Mouse (Mus musculus) olfactory bulb, adult 2 months (tissue): Measurements from ENCODE around the gene Cideb. TPM values are rescaled to one million over a fixed set of nuclear protein-coding genes. Genes with fewer than 3 reads are reported as not detected.

Source experiments
- H3K27ac ChIP-seq: fragments of 200-500 bp; 2 replicates; pipeline ENCODE4 v1.5.1; 2012; ENCODE audit warnings: low read depth, low read length; ENCODE audit not compliant: insufficient read depth
- H3K4me1 ChIP-seq: fragments of 200-500 bp; 2 replicates; pipeline ENCODE4 v1.6.1; 2012; ENCODE audit warnings: low read length; ENCODE audit not compliant: control insufficient read depth, insufficient read depth
- H3K4me3 ChIP-seq: fragments of 200-500 bp; 2 replicates; pipeline ENCODE4 v1.5.1; 2012; ENCODE audit warnings: mild to moderate bottlenecking, low read depth, low read length, moderate library complexity; ENCODE audit not compliant: insufficient read depth
- CTCF ChIP-seq: fragments of 200-500 bp; IDR thresholded peaks from 2 replicates; pipeline ENCODE4 v1.5.1; 2012; ENCODE audit warnings: low read depth, mild to moderate bottlenecking, low read length, moderate library complexity; ENCODE audit not compliant: insufficient read depth
- POLR2A ChIP-seq: fragments of 200-500 bp; IDR thresholded peaks from 2 replicates; pipeline ENCODE4 v1.6.1; 2012; ENCODE audit warnings: mild to moderate bottlenecking, low read depth, low read length, moderate library complexity; ENCODE audit not compliant: insufficient read depth
- WGBS: fragments of 180-500 bp; shearing (Covaris S2); methylation state at CpG from one replicate; pipeline ENCODE4 v1.1.7; 2018; 5-methylcytosine and 5-hydroxymethylcytosine counted together
- polyA plus RNA-seq: library from polyadenylated mRNA; stranded (reverse); fragments of >200 nt; gene quantifications from 2 replicates; pipeline ENCODE4 v1.2.4, GENCODE M21; 2012; ENCODE audit warnings: low replicate concordance; ENCODE audit not compliant: missing spikeins, insufficient read depth, insufficient read length

The Cideb gene
- polyA plus RNA-seq, 1 experiment = not detected

DNA sequence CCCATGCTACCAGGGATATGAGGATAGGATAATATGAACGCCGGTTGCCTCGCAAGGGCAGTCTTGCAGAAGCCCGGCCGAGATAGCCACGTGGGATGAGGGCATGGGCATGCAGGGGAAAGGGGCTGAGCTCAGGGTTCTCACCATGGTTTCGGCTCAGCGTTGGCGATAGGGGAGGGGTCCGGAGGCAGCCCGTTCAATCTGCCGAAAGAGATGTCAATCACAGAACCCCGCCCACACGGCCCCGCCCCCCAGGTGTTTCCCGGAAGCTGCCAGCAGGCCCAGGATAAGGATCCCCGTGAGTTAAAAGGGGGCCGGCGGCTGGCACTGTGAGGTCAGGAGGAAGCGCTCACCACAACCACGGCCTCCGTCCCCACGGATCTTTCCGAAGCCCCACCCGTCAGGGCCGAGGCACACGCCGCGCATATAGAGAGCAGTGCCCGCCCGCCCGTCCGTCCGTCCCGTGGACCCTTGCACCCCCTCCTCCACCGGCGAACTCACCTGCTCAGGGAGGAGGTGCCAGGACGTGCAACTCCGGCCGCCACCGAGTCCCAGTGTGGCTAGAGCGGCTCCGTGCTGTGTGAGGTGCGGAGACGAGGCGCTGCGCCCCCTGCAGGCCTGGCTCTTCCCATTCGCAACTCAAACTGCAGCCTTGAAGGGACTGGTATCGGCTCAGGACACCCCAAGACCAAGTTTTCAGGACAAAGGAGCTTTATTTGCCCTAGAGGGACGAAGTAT is 36.4 kb downstream of the Cideb start, which contains the start of gene Rabggta:
Gene Rabggta (minus strand): TSS at position 564 of the 738 bp plus-strand sequence.
- peak within 1 kb of the TSS; percentile 4; the same call in 1 of the 2 replicates for H3K27ac ChIP-seq
- H3K4me3 ChIP-seq = peak within 1 kb of the TSS; percentile 78
- WGBS = under 1% methylated on average over 50 of the region's 50 CpGs
- TF ChIP-seq CTCF = peak; percentile 95
- TF ChIP-seq POLR2A = 0 out of 2 replicates have a peak, but pooled peaks have one; percentile 13
- peaks cover 10% of the 10 kb centered on the region for H3K4me1 ChIP-seq

DNA sequence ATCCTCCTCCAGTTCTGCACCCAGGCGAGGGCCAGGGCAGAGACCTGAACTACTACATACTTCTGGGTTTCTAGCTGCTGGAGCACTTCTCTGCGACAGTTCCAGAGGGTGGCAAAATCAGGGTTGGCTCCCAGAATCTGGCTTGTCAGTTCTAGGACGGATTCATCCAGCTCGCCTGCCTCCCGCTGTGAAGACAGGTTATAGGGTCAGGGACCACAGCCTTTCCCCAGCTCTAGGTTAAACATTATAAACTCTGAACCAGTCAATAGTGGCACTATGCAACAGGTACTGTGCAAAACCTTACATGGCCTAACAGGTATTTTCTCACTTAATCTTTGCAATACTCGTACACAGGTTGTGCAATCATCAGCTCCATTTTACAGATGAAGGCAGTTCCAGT is 37.2 kb downstream of the Cideb start:
- WGBS = 83% methylated on average over 6 of the region's 6 CpGs
- no peak overlapping the region for H3K27ac ChIP-seq

DNA sequence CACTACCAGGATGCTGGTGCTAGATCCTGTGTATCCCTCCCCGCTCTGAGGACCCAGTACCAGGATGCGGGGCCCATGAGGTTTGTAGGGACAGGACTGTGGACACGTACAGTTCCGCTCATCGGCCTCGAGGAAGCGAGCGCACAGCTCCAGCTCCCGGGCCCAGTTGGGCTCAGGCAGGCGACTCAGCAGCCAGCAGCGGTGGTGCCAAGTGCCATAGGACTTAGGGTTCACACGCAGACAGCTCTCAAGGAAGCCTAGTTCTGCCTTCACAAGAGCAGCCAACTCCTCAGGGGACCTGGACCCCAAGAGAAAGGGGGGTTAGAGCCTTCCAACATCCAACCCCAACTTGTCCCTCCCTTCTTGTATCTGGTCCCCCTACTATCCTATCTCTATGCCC is 37.6 kb downstream of the Cideb start:
- no peak overlapping the region for H3K27ac ChIP-seq
- TF ChIP-seq CTCF (no peak), POLR2A (no peak)
- H3K4me1 ChIP-seq = peaks cover 10% of the 10 kb centered on the region
- no peak overlapping the region for H3K4me3 ChIP-seq
- 88% methylated on average over 12 of the region's 12 CpGs for WGBS

More for the DNA sequence above, 37.2 kb downstream of the Cideb start:
- no peak overlapping the region for H3K4me3 ChIP-seq
- peaks cover 10% of the 10 kb centered on the region for H3K4me1 ChIP-seq
- TF ChIP-seq CTCF (no peak), POLR2A (no peak)

DNA sequence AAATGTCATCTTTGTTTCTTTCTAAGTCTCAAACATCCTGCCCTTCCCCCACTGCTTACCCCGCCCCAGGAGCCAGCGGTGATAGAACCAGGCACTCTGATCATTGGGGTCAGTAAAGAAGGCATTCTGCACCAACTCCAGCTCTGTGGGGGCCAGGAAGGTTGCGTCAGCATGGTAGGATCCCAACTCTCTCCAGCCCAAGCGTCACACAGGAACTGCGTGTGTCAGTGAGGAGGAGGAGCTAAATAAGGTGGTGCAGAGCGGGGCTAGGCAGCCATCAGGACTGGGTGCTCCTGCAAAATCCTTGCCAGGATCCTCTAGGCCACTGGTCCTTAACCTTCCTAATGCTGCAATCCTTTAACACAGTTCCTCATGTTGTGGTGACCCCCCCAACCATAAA is 38.5 kb downstream of the Cideb start:
- H3K27ac ChIP-seq = no peak overlapping the region
- no peak overlapping the region for H3K4me3 ChIP-seq
- TF ChIP-seq CTCF (no peak), POLR2A (no peak)
- 85% methylated on average over 6 of the region's 6 CpGs for WGBS
- peaks cover 10% of the 10 kb centered on the region for H3K4me1 ChIP-seq

DNA sequence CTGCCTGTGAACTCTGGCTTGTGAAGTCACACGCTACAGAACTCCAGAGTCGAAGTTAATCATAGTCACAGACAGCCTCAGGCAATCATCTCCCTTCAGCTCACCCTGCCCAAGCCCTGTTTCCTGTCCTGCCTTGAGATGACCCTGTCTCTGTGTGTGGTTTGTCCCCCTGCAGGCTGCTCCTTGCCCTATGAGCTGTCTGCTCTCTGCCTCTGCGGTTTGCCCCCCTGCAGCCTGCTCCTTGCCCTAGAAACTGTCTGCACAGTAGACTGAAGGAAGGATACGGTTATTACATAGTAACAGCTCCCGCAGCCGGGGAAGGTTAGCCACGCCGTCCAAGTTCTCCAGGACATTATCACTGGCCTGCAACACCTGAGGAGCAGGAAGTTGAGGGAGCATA is 41.4 kb downstream of the Cideb start:
- no peak overlapping the region for H3K27ac ChIP-seq
- no peak for TF ChIP-seq POLR2A
- H3K4me1 ChIP-seq = peaks cover 10% of the 10 kb centered on the region
- WGBS = 90% methylated on average over 8 of the region's 8 CpGs
- no peak overlapping the region for H3K4me3 ChIP-seq

DNA sequence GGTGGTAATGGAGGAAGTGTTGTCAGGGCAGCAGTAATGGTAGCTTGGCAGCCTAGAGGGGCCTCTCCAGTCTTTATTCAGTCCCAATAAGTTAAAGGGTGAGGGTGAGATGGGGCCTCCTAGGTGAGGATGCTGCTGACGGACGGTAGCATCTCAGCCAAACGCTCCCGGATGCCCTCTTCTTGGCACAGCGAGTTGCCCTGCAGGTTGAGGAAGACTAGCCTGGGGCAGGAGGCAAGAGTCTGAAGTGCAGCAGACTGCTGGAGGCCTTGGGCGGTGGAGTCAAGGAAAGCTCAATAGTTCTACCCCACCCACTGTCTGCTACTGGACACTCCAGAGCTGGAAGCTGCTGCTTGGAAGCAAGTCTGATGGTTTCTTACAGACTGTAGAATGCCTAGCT is 42.0 kb downstream of the Cideb start:
- Histone ChIP-seq H3K27ac (no peak overlapping the region), H3K4me1 (peaks cover 6% of the 10 kb centered on the region; the same call in 1 of the 2 replicates), H3K4me3 (no peak overlapping the region)
- TF ChIP-seq CTCF = no peak
- TF ChIP-seq POLR2A = no peak
- WGBS = 94% methylated on average over 6 of the region's 6 CpGs

DNA sequence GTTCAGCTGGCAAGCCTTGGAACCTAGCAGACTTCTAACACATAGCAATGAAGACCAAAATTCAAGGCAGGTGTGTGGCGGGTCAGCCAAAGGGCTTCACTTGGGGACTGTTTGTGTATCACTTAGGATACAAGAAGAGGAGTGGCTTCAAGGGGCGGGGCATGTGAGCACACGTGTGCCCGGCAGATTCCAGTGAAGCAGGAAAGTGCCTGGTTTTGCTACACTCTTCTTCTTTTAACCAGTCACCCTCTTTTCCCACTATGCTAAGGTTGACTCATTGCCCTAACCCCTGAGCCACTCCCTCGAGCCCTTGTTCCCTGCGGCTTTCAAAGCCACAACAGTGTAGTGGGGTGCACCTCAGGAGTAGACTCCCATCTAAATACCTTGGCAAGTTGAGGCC is 43.4 kb downstream of the Cideb start:
- Histone ChIP-seq H3K27ac (no peak overlapping the region), H3K4me1 (no peaks in the 10 kb centered on the region), H3K4me3 (no peak overlapping the region)
- TF ChIP-seq CTCF (no peak), POLR2A (no peak)
- WGBS = 45% methylated on average over 6 of the region's 6 CpGs

DNA sequence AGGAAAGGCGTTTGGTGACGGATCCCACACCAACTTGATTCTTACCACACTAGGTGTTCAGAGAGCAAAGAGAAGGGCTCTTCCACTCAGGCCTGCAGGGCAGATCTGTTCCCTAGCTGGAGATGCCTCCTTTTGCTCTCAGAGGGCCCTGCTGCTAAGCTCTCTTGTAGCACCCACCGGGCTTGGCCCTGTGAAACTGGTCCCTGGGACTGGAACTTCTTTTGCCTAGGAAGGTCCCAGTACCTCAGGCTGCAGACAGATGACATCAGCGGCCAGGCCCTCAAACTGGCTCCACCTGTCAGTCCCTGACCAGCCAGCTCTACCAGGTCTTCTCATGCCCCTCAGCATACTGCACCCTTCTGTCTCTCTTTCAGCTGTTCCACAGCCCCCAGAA is 44.5 kb downstream of the Cideb start, which contains the start of gene Tgm1:
Gene Tgm1 (minus strand): TSS at position 198 of the 394 bp plus-strand sequence.
- no peak within 1 kb of the TSS for H3K4me3 ChIP-seq
- H3K4me1 ChIP-seq = no peaks in the 10 kb centered on the region
- WGBS = 46% methylated on average over 4 of the region's 4 CpGs
- TF ChIP-seq POLR2A = no peak
- no peak for TF ChIP-seq CTCF
- no peak within 1 kb of the TSS for H3K27ac ChIP-seq

DNA sequence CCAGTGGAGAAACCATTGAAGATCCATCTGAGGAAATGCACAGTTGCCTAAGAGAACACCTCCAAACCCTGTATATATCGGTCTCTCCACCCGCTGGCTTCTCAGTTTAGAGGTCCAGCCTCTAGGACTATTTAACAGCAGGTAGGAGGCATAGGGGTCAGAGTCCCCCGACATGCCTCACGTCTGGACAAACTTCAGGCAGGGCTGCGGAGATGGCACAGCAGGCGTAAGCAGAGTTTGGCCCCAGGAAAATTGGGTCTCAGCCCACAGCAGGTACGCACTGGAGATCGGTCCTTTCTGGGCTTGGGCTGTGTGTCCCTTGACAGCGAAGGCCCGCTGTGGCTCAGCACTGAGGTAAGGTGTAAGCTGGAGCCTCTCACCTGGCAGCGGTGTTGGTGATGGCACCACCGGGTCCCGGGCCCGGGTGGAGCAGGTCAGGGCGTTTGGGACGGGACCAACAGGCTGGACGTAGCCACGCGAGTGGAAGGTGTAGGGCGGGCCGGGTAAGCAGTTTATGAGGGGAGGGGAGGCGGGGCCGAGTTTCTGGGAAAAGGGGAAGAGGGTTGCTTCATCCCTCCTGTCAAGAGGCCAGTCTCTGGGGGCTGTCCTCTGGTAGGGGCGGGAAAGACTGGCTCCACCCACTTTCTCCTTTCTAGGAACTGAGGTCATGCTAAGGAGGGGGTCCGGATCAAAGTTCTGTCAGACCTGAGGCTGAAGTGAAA is 45.1 kb downstream of the Cideb start:
- no peak overlapping the region for H3K27ac ChIP-seq
- 22% methylated on average over 25 of the region's 25 CpGs for WGBS
- no peaks in the 10 kb centered on the region for H3K4me1 ChIP-seq
- no peak overlapping the region for H3K4me3 ChIP-seq
- no peak for TF ChIP-seq CTCF
